Mouse (Mus musculus) neutrophil, adult 5-6 weeks (primary cell): Measurements from ENCODE around the gene Atxn10. TPM values are rescaled to one million over a fixed set of nuclear protein-coding genes. Genes with fewer than 3 reads are reported as not detected.
A peak's percentile ranks its signal among the peaks of the same experiment; 100 is the strongest.
"Not testable (repeated sequence)": the region's sequence is repeated elsewhere in the genome, so short reads cannot be mapped to it uniquely, and the experiment has no call there.

Experiments
- ATAC-seq: fragments of 151-379, 151-347 bp; 2 replicates; pipeline ENCODE4 v1.8.0; 2017; ENCODE audit warnings: mild to moderate bottlenecking, moderate TSS enrichment; ENCODE audit not compliant: insufficient number of reproducible peaks, poor library complexity, low FRiP score, severe bottlenecking; ENCODE audit errors: extremely low read depth
- total RNA-seq: library from RNA; stranded (forward); fragments of 200-1000 nt; gene quantifications from 2 replicates; pipeline ENCODE4 v1.2.3, GENCODE M21; 2017

The Atxn10 gene
- total RNA-seq = 48.6 and 54.6 TPM in 2 replicates

GRCm38 (mm10) chr15:85335671-85336300 lies at the start of gene Atxn10:
Gene Atxn10 (plus strand): TSS chr15:85336245.
- no peak for ATAC-seq

- no peak for ATAC-seq
Measured at GRCm38 (mm10) chr15:85294632-85295031, 41.4 kb upstream of the Atxn10 start.

GRCm38 (mm10) chr15:85295544-85295943 lies 40.5 kb upstream of the Atxn10 start:
- ATAC-seq = no peak

- no peak for ATAC-seq
Measured at GRCm38 (mm10) chr15:85295977-85296376, 40.1 kb upstream of the Atxn10 start.

- no peak for ATAC-seq
Measured at GRCm38 (mm10) chr15:85296538-85296937, 39.5 kb upstream of the Atxn10 start.

GRCm38 (mm10) chr15:85298167-85298781 lies 37.8 kb upstream of the Atxn10 start:
- no peak for ATAC-seq

- ATAC-seq = no peak
Measured at GRCm38 (mm10) chr15:85298946-85299345, 37.1 kb upstream of the Atxn10 start.

GRCm38 (mm10) chr15:85303241-85303640 lies 32.8 kb upstream of the Atxn10 start:
- ATAC-seq = no peak

- ATAC-seq = no peak
Measured at GRCm38 (mm10) chr15:85303976-85304375, 32.1 kb upstream of the Atxn10 start.

- no peak for ATAC-seq
Measured at GRCm38 (mm10) chr15:85307061-85307660, 28.9 kb upstream of the Atxn10 start.

GRCm38 (mm10) chr15:85311058-85311657 lies 24.9 kb upstream of the Atxn10 start:
- no peak for ATAC-seq

- ATAC-seq = peak; percentile 65; the same call in 1 of the 2 replicates
Measured at GRCm38 (mm10) chr15:85315378-85316025, 20.5 kb upstream of the Atxn10 start.

GRCm38 (mm10) chr15:85316342-85317140 lies 19.5 kb upstream of the Atxn10 start:
- no peak for ATAC-seq

- ATAC-seq = no peak
Measured at GRCm38 (mm10) chr15:85319924-85320668, 15.9 kb upstream of the Atxn10 start.

GRCm38 (mm10) chr15:85323214-85323613 lies 12.8 kb upstream of the Atxn10 start:
- ATAC-seq = no peak

GRCm38 (mm10) chr15:85324426-85324825 lies 11.6 kb upstream of the Atxn10 start:
- ATAC-seq = no peak

- no peak for ATAC-seq
Measured at GRCm38 (mm10) chr15:85327808-85328207, 8.2 kb upstream of the Atxn10 start.

- ATAC-seq = not testable (repeated sequence)
Measured at GRCm38 (mm10) chr15:85328455-85328854, 7.6 kb upstream of the Atxn10 start.
